In the genomic region with DNA sequence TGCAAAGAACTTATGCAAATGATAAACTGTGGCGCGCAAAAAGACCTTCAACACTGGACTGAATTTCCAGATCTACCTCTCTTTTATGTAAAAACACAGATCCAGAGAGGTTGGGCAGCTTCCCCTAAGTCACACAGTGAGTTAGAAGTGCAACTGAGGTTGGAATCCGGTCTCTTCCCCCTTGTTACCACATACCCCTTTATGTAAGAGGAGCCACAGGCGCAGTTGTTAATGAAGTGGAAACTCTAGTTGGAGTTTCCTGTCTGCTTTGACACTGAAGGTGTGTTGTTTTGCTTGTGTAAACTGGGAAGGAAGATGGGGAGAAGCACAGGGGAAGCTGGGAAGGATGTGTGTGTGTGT, we compare ENCODE assay signal across 8 mouse cellular contexts. TPM values are rescaled to one million over a fixed set of nuclear protein-coding genes. Genes with fewer than 3 reads are reported as not detected.
DNase-seq lines count a peak whose midpoint lies in the region; ATAC-seq and TF ChIP-seq lines count a peak whose summit lies in the region.

No protein-coding gene starts in this region.

- H3K9ac ChIP-seq in hindbrain, embryonic 15.5 days, result peak overlapping the region; percentile 75

- TF ChIP-seq POLR2A in lung, adult 2 months (IDR thresholded peaks at IDR 0.05; ENCODE audit: borderline replicate concordance, extremely low read depth, low read depth, low read length), result no peak

- no peak for ATAC-seq in hindbrain, embryonic 15.5 days (ENCODE audit: low FRiP score, low read depth)

- WGBS in lung, adult 2 months, result 7% methylated on average over 4 of the region's 4 CpGs
- 4% methylated on average over 4 of the region's 4 CpGs for WGBS in hindbrain, embryonic 15.5 days
- WGBS in midbrain, embryonic 10.5 days, result 6% methylated on average over 4 of the region's 4 CpGs

- DNase-seq in lung, adult 2 months, result no peak
- DNase-seq in lung, postnatal 25 days (ENCODE audit: low spot score), result no peak
- DNase-seq in midbrain, embryonic 10.5 days (ENCODE audit: low spot score), result no peak
- DNase-seq in right cerebral cortex, postnatal 4 days, result no peak
- no peak for DNase-seq in right cerebral cortex, postnatal 14 days
- no peak for DNase-seq in adrenal gland, postnatal 14 days

- peak overlapping the region; percentile 96 for H3K4me2 ChIP-seq in hindbrain, embryonic 15.5 days

- no peaks in the 10 kb centered on the region for H3K36me3 ChIP-seq in hindbrain, embryonic 15.5 days
- 0 out of 2 replicates have a peak, but pooled peaks cover 3% of the 10 kb centered on the region for H3K36me3 ChIP-seq in midbrain, embryonic 10.5 days

- H3K4me3 ChIP-seq in lung, adult 2 months (replicated peaks; ENCODE audit: extremely low read depth, low read depth, low read length), result peak overlapping the region; percentile 63
- peak overlapping the region; percentile 89 for H3K4me3 ChIP-seq in brown adipose tissue, adult 24 weeks (ENCODE audit: insufficient read depth, low read depth, low read length)
- H3K4me3 ChIP-seq in hindbrain, embryonic 15.5 days, result peak overlapping the region; percentile 82
- H3K4me3 ChIP-seq in midbrain, embryonic 10.5 days, result peak overlapping the region; percentile 71

- H3K27me3 ChIP-seq in hindbrain, embryonic 15.5 days, result peaks cover 7% of the 10 kb centered on the region; the same call in 1 of the 2 replicates
- peaks cover 29% of the 10 kb centered on the region for H3K27me3 ChIP-seq in midbrain, embryonic 10.5 days (ENCODE audit: low read depth, poor library complexity, severe bottlenecking)

- H3K27ac ChIP-seq in brown adipose tissue, adult 24 weeks (replicated peaks; ENCODE audit: low read depth, low read length), result peak overlapping the region; percentile 73; the same call in 1 of the 2 replicates
- peak overlapping the region; percentile 87; the same call in 1 of the 2 replicates for H3K27ac ChIP-seq in hindbrain, embryonic 15.5 days (replicated peaks)
- no peak overlapping the region for H3K27ac ChIP-seq in midbrain, embryonic 10.5 days (replicated peaks)

- no peaks in the 10 kb centered on the region for H3K9me3 ChIP-seq in hindbrain, embryonic 15.5 days
- no peaks in the 10 kb centered on the region for H3K9me3 ChIP-seq in midbrain, embryonic 10.5 days (replicated peaks)

- peaks cover 3% of the 10 kb centered on the region; the same call in 1 of the 2 replicates for H3K4me1 ChIP-seq in lung, adult 2 months (ENCODE audit: control insufficient read depth, insufficient read depth, low read length)
- no peaks in the 10 kb centered on the region for H3K4me1 ChIP-seq in brown adipose tissue, adult 24 weeks (ENCODE audit: control insufficient read depth, insufficient read depth, insufficient read length, low read length)
- H3K4me1 ChIP-seq in hindbrain, embryonic 15.5 days (replicated peaks), result peaks cover 16% of the 10 kb centered on the region
- peaks cover 32% of the 10 kb centered on the region for H3K4me1 ChIP-seq in midbrain, embryonic 10.5 days

- no peak for TF ChIP-seq CTCF in lung, adult 2 months (IDR thresholded peaks at IDR 0.05; ENCODE audit: insufficient read depth, low read length)

RNA-seq across cellular contexts. Expression of a gene that starts 1.2 kb away (rescaled TPM):
- polyA plus RNA-seq in lung, adult 2 months (2012; rRNA removed), result 26.0 and 31.7 TPM in 2 replicates
- 8.4 and 9.0 TPM in 2 replicates for polyA plus RNA-seq in brown adipose tissue, adult 24 weeks (2012; ENCODE audit: insufficient read depth, insufficient read length, missing spikeins)
- polyA plus RNA-seq in hindbrain, embryonic 15.5 days (2015; fragmentation: Nextera tagmentation; extraction: Ambion mirVana), result 13.0 and 15.0 TPM in 2 replicates
- polyA plus RNA-seq in midbrain, embryonic 10.5 days (2016; fragmentation: Nextera tagmentation; extraction: Ambion mirVana), result 9.5 and 10.2 TPM in 2 replicates
- 13.9 and 20.0 TPM in 2 replicates for total RNA-seq in adrenal gland, postnatal 14 days (2021)

RNA-seq across cellular contexts. Expression of a gene that starts 1.8 kb away (rescaled TPM):
- 53.7 and 57.0 TPM in 2 replicates for polyA plus RNA-seq in lung, adult 2 months (2012; rRNA removed)
- 8.6 and 9.6 TPM in 2 replicates for polyA plus RNA-seq in brown adipose tissue, adult 24 weeks (2012; ENCODE audit: insufficient read depth, insufficient read length, missing spikeins)
- polyA plus RNA-seq in hindbrain, embryonic 15.5 days (2015; fragmentation: Nextera tagmentation; extraction: Ambion mirVana), result 31.3 and 33.4 TPM in 2 replicates
- polyA plus RNA-seq in midbrain, embryonic 10.5 days (2016; fragmentation: Nextera tagmentation; extraction: Ambion mirVana), result 34.8 and 39.4 TPM in 2 replicates
- total RNA-seq in adrenal gland, postnatal 14 days (2021), result 19.9 and 22.2 TPM in 2 replicates

RNA-seq across cellular contexts. Expression of a gene that starts 49.5 kb away (rescaled TPM):
- 67.4 and 91.5 TPM in 2 replicates for polyA plus RNA-seq in lung, adult 2 months (2012; rRNA removed)
- 6.6 and 10.9 TPM in 2 replicates for polyA plus RNA-seq in brown adipose tissue, adult 24 weeks (2012; ENCODE audit: insufficient read depth, insufficient read length, missing spikeins)
- polyA plus RNA-seq in hindbrain, embryonic 15.5 days (2015; fragmentation: Nextera tagmentation; extraction: Ambion mirVana), result 85.9 and 86.6 TPM in 2 replicates
- polyA plus RNA-seq in midbrain, embryonic 10.5 days (2016; fragmentation: Nextera tagmentation; extraction: Ambion mirVana), result 88.4 and 91.6 TPM in 2 replicates
- 31.4 and 31.8 TPM in 2 replicates for total RNA-seq in adrenal gland, postnatal 14 days (2021)

RNA-seq across cellular contexts. Expression of a gene that starts 49.5 kb away (rescaled TPM):
- polyA plus RNA-seq in lung, adult 2 months (2012; rRNA removed), result 12.2 and 16.0 TPM in 2 replicates
- 21.6 and 24.3 TPM in 2 replicates for polyA plus RNA-seq in brown adipose tissue, adult 24 weeks (2012; ENCODE audit: insufficient read depth, insufficient read length, missing spikeins)
- 52.3 and 59.8 TPM in 2 replicates for polyA plus RNA-seq in hindbrain, embryonic 15.5 days (2015; fragmentation: Nextera tagmentation; extraction: Ambion mirVana)
- 82.1 and 96.4 TPM in 2 replicates for polyA plus RNA-seq in midbrain, embryonic 10.5 days (2016; fragmentation: Nextera tagmentation; extraction: Ambion mirVana)
- 23.9 and 25.4 TPM in 2 replicates for total RNA-seq in adrenal gland, postnatal 14 days (2021)

RNA-seq across cellular contexts. Expression of a gene that starts 53.0 kb away (rescaled TPM):
- polyA plus RNA-seq in lung, adult 2 months (2012; rRNA removed), result 0.14 and 0.20 TPM in 2 replicates
- polyA plus RNA-seq in brown adipose tissue, adult 24 weeks (2012; ENCODE audit: insufficient read depth, insufficient read length, missing spikeins), result 2.1 and 3.2 TPM in 2 replicates
- polyA plus RNA-seq in hindbrain, embryonic 15.5 days (2015; fragmentation: Nextera tagmentation; extraction: Ambion mirVana), result 1.0 and 1.3 TPM in 2 replicates
- 0.17 and 0.29 TPM in 2 replicates for polyA plus RNA-seq in midbrain, embryonic 10.5 days (2016; fragmentation: Nextera tagmentation; extraction: Ambion mirVana)
- 0.68 and 0.82 TPM in 2 replicates for total RNA-seq in adrenal gland, postnatal 14 days (2021)
